Mouse (Mus musculus) kidney, adult 2 months (tissue): ENCODE measurements around the gene Igsf23.

ENCODE experiments used
- CTCF ChIP-seq: fragments of 200-500 bp; conservative IDR thresholded peaks from 2 replicates; pipeline ENCODE4 v1.5.1; 2011; ENCODE audit warnings: low read depth, mild to moderate bottlenecking, control low read depth, low read length, moderate library complexity, mixed read lengths; ENCODE audit not compliant: insufficient read depth, insufficient read length
- POLR2A ChIP-seq: fragments of 200-500 bp; IDR thresholded peaks from one replicate; pipeline ENCODE4 v1.6.1; 2011; ENCODE audit warnings: low read depth, low read length, control low read depth

DNA sequence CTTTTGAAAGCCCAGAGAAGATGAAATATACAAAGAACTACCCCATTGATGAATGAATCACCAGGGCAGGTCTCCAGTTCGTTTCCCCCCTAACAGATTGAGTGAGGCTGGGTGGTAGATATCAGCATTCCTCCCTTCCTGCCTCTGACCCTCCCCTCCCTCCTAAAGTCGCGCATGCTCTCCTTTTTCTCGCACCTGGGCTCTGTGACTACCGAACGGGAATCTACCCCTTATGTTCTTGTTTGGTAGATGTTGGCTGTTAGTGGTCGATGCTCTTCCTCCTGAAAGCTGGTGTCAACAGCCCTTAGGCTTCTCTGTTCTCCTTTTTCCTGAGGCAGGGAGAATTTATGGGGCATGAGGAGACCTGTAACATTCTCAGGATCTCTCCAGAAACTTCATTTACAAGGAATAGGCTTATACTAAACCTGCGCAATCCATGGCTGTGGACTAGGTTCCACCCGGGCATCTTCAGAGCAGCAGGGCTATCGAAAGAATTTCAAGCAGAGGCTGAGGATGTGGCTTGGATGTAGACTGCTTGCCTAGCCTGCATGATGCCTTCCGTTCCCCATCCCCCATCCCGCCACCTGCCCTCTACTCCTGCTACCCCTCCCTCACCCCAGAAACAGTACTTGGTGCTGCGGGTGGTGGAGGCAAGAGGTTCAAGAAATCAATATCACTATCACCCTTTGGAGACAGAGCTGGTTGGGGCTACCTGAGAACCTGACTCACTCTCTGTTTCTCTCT lies 18.3 kb downstream of the Igsf23 start:
- TF ChIP-seq POLR2A (no peak), CTCF (no peak)
